Mouse (Mus musculus) kidney, adult 2 months (tissue): ENCODE measurements around the gene 5830473C10Rik. TPM values are rescaled to one million over a fixed set of nuclear protein-coding genes. Genes with fewer than 3 reads are reported as not detected.

ENCODE experiments used
- DNase-seq: peaks from one replicate; pipeline ENCODE4 v3.0.0; 2021
- H3K27ac ChIP-seq: fragments of 200-500 bp; 2 replicates; pipeline ENCODE4 v1.5.1; 2012; ENCODE audit warnings: low read depth, low read length, control low read depth, inconsistent platforms; ENCODE audit not compliant: insufficient read depth
- H3K27me3 ChIP-seq: fragments of 200-500 bp; replicated peaks from 2 replicates; pipeline ENCODE4 v1.6.1; 2012; ENCODE audit warnings: mild to moderate bottlenecking, moderate library complexity, low read length, inconsistent platforms; ENCODE audit not compliant: control insufficient read depth, insufficient read depth
- H3K36me3 ChIP-seq: fragments of 200-500 bp; 2 replicates; pipeline ENCODE4 v1.6.1; 2012; ENCODE audit warnings: mild to moderate bottlenecking, moderate library complexity, low read length, inconsistent platforms; ENCODE audit not compliant: control insufficient read depth, insufficient read depth
- H3K4me1 ChIP-seq: fragments of 200-500 bp; 2 replicates; pipeline ENCODE4 v1.6.1; 2011; ENCODE audit warnings: low read length; ENCODE audit not compliant: control insufficient read depth, insufficient read depth
- H3K4me3 ChIP-seq: fragments of 200-500 bp; 2 replicates; pipeline ENCODE4 v1.5.1; 2011; ENCODE audit warnings: mild to moderate bottlenecking, low read depth, low read length, control low read depth; ENCODE audit not compliant: insufficient read depth
- CTCF ChIP-seq: fragments of 200-500 bp; conservative IDR thresholded peaks from 2 replicates; pipeline ENCODE4 v1.5.1; 2011; ENCODE audit warnings: low read depth, mild to moderate bottlenecking, control low read depth, low read length, moderate library complexity, mixed read lengths; ENCODE audit not compliant: insufficient read depth, insufficient read length
- POLR2A ChIP-seq: fragments of 200-500 bp; IDR thresholded peaks from one replicate; pipeline ENCODE4 v1.6.1; 2011; ENCODE audit warnings: low read depth, low read length, control low read depth
- WGBS: fragments of 180-500 bp; shearing (Covaris S2); methylation state at CpG from one replicate; pipeline ENCODE4 v1.1.7; 2018; 5-methylcytosine and 5-hydroxymethylcytosine counted together
- polyA plus RNA-seq: library from polyadenylated mRNA; depleted of rRNA; stranded (reverse); fragments of >200 nt; gene quantifications from 2 replicates; pipeline ENCODE4 v1.2.3, GENCODE M21; 2012

5830473C10Rik gene
- polyA plus RNA-seq, 1 experiment = 1.2 TPM

DNA sequence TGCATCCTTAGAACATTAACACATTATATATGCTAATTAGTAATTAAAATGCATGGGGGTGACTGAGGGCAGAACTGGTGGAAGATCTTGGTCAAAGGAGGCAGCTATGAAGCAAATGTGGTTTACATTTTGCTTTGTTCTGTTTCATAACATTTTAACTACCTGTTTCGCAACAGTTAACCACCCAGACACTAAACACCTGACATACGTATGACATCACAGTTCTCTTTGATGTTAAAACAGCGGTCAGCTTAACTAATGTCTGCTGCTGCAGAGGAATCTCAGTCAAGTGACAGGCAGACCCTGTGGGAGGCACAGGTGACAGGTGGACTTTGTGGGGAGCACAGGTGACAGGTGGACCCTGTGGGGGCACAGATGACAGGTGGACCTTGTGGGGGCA lies 57.0 kb downstream of the 5830473C10Rik start:
- no peaks in the 10 kb centered on the region; the same call in 1 of the 2 replicates for H3K36me3 ChIP-seq
- 61% methylated on average over 3 of the region's 3 CpGs for WGBS

DNA sequence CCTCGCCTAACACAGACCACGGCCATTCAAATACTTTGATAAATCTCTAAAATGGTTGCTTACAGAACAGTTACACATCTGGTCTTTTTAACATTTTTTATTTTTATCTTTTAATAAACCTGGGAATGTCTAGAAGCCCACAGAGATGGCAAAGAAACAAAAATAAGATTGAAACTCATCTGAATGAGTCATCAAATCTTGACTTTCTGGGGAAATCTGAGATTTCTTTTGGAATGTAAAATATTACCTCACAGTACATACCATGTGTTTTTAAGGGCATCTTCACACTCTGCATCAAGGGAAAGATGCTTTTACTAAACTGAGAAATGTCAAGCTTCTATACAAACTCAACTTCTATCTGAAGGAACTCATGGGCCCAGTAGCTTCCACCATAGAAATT lies 60.4 kb downstream of the 5830473C10Rik start:
- TF ChIP-seq POLR2A (no peak), CTCF (no peak)
- WGBS = 98% methylated on average over 2 of the region's 2 CpGs
- DNase-seq = no peak

More for the DNA sequence above, 57.0 kb downstream of the 5830473C10Rik start:
- no peak for TF ChIP-seq POLR2A
- TF ChIP-seq CTCF = no peak
- H3K4me1 ChIP-seq = no peaks in the 10 kb centered on the region
- DNase-seq = no peak
- H3K27ac ChIP-seq = no peak overlapping the region
- H3K4me3 ChIP-seq = no peak overlapping the region
- no peaks in the 10 kb centered on the region for H3K27me3 ChIP-seq

DNA sequence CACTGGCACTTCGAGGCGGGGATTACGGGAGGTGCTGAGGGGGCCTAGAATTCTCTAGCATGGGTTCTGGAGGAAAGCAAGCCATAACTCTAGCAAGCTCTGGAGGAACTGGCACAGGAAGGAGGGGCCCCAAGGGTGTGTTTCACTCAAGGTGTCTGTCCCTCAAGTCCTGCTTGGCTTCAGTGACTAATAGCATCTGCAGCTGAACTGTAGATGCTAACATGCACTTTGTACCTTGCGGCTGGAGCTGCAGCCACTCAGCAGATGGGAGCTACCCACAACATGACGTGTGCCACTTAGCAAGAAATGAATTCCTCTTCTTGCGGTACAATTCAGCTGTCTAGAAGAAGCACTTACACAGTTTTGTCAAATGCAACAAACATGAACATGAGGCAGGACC lies 60.8 kb downstream of the 5830473C10Rik start:
- Histone ChIP-seq H3K36me3 (no peaks in the 10 kb centered on the region; the same call in 1 of the 2 replicates), H3K27ac (no peak overlapping the region), H3K27me3 (no peaks in the 10 kb centered on the region), H3K4me3 (no peak overlapping the region), H3K4me1 (peaks cover 11% of the 10 kb centered on the region; the same call in 1 of the 2 replicates)
- no peak for DNase-seq
- TF ChIP-seq CTCF = no peak
- no peak for TF ChIP-seq POLR2A
- WGBS = 85% methylated on average over 6 of the region's 6 CpGs

More for the DNA sequence above, 60.4 kb downstream of the 5830473C10Rik start:
- H3K27me3 ChIP-seq = no peaks in the 10 kb centered on the region
- H3K36me3 ChIP-seq = no peaks in the 10 kb centered on the region; the same call in 1 of the 2 replicates
- H3K4me1 ChIP-seq = peaks cover 11% of the 10 kb centered on the region; the same call in 1 of the 2 replicates
- no peak overlapping the region for H3K27ac ChIP-seq
- no peak overlapping the region for H3K4me3 ChIP-seq

DNA sequence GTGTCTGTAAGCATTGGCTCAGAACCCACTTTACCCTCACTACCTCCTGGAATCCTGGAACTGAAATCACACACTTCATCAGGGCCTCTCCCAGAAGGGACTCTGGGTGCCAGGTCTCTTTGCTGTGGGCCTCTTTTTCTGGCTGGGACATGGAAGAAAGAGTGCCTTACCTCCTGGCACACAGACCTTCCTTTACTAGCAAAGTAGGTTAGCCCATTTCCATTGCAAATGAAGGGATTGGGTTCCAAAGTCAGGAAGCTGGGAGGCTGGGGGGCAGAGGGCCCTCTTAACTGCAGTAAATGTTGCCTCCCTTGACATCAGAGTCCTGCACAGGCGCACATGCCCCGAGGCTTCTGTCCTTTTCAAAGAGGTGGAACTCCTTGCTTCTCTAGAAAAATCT lies 62.3 kb downstream of the 5830473C10Rik start:
- Histone ChIP-seq H3K27me3 (no peaks in the 10 kb centered on the region), H3K27ac (peak overlapping the region; percentile 67; the same call in 1 of the 2 replicates), H3K36me3 (no peaks in the 10 kb centered on the region; the same call in 1 of the 2 replicates), H3K4me3 (no peak overlapping the region), H3K4me1 (peaks cover 13% of the 10 kb centered on the region; the same call in 1 of the 2 replicates)
- peak; percentile 71 for DNase-seq
- no peak for TF ChIP-seq CTCF
- TF ChIP-seq POLR2A = no peak
- WGBS = 69% methylated on average over 2 of the region's 2 CpGs

DNA sequence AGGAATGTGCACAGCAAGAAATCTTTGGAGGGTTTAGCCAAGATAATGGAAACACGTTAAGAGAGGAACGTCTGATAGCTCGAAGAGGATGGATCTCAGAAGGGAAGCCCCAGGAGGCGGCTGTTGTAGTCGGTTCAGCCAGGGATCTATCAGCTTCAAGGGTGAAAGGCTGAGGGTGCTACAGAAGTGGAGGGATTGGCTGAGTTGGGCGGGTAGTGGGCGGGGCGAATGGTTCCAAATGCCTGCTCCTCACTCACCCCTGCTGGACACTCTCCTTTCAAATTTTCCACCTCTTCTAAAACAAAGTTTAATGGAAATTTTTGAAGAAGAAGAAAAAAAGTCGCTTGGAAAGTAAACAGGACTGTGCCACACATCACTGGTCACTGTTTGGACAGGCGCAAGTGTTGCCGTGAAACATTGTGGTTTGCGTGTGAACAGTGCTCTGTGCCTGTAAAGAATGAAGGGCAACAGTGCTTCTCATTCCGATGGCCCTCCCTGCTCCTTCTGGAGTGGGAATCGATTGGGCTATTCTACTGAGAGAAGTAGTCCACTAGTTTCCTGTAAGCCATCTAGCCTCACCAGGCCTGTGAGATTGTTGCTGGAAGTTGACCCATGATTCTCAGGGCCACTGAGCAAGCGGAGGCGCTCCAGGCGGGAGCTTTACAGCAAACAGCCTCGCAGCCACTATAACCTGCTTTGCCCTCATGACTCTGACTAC lies 64.0 kb downstream of the 5830473C10Rik start:
- peak overlapping the region; percentile 79 for H3K27ac ChIP-seq
- peak; percentile 60 for DNase-seq
- 55% methylated on average over 18 of the region's 18 CpGs for WGBS
- peaks cover 14% of the 10 kb centered on the region; the same call in 1 of the 2 replicates for H3K4me1 ChIP-seq
- no peak overlapping the region for H3K4me3 ChIP-seq
- TF ChIP-seq POLR2A (no peak), CTCF (no peak)
- H3K27me3 ChIP-seq = no peaks in the 10 kb centered on the region
- H3K36me3 ChIP-seq = no peaks in the 10 kb centered on the region

DNA sequence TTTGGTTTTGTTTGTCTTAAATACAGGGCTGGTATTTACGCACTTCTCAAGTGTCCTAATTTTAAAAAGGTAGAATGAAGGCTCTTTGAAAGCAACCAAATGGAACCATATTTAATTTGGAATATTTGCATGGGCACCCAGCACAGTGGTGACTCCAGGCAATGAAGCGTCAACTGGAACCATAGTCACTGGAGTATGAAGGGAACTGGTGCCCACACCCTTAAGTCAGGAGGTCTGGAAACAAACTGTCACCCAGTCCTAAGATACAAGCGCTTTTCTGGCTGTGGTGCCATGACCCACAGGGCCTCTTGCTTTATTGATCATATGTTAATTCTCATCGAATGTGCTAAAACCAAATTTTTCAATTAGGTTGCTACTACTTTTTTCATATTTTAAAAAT lies 66.5 kb downstream of the 5830473C10Rik start:
- Histone ChIP-seq H3K27ac (peak overlapping the region; percentile 52; the same call in 1 of the 2 replicates), H3K27me3 (no peaks in the 10 kb centered on the region), H3K4me3 (no peak overlapping the region), H3K36me3 (no peaks in the 10 kb centered on the region), H3K4me1 (peaks cover 14% of the 10 kb centered on the region; the same call in 1 of the 2 replicates)
- TF ChIP-seq POLR2A (no peak), CTCF (no peak)
- WGBS = 62% methylated on average over 4 of the region's 4 CpGs
- peak; percentile 55 for DNase-seq

DNA sequence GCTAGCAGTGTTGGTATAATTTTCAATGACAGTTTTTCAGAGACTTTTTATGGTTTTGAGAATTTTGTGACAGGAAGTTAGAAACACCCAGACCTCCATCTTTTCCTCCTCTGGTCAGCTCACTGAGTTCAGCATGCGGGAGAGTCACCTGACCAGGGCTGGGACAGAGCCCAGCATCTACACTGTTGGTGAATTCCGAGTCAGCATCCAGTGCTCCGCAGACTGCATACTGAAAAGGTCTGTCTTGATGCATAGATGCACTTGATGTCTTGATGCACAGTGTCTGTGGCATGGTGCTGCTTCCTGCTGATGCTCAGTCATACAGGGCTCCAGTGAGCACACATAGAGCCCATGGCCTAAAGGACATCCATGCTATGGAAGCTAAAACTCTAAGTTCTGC lies 67.1 kb downstream of the 5830473C10Rik start:
- no peak for TF ChIP-seq CTCF
- no peak for TF ChIP-seq POLR2A
- Histone ChIP-seq H3K36me3 (no peaks in the 10 kb centered on the region), H3K27me3 (no peaks in the 10 kb centered on the region), H3K27ac (no peak overlapping the region), H3K4me3 (no peak overlapping the region), H3K4me1 (peaks cover 14% of the 10 kb centered on the region; the same call in 1 of the 2 replicates)
- WGBS = 53% methylated on average over 3 of the region's 3 CpGs
- DNase-seq = no peak
